Mouse (Mus musculus): Measurements from ENCODE around the gene Lgals4. TPM values are rescaled to one million over a fixed set of nuclear protein-coding genes. Genes with fewer than 3 reads are reported as not detected.
"Not testable (repeated sequence)": the region's sequence is repeated elsewhere in the genome, so short reads cannot be mapped to it uniquely, and the experiment has no call there.

Lgals4 gene
- polyA plus RNA-seq, 1 experiment from 2014 or later: 3.9 TPM

DNA sequence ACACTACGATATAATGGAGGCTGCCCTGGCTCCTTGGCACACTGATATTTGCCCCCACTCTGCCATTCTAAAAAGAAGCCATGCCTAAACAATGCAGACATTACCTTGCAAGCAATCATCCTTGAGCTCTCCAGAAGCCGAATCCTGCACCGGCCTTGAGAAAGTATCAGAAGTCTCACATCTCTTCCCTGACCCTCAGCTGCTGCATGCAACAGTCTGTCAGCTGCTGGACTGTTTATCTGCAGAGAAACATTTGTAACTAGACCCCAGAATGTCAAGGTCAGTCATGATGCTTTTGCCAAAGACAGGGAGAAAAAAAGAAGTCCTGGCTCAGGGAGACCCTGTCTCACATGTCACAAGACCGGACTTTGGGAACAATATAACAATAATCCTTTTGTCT, 42.4 kb downstream of the Lgals4 start:
- H3K4me2 ChIP-seq: no peak overlapping the region
- no peak for ATAC-seq (replicated peaks; ENCODE audit: insufficient number of reproducible peaks, low FRiP score, low TSS enrichment)

DNA sequence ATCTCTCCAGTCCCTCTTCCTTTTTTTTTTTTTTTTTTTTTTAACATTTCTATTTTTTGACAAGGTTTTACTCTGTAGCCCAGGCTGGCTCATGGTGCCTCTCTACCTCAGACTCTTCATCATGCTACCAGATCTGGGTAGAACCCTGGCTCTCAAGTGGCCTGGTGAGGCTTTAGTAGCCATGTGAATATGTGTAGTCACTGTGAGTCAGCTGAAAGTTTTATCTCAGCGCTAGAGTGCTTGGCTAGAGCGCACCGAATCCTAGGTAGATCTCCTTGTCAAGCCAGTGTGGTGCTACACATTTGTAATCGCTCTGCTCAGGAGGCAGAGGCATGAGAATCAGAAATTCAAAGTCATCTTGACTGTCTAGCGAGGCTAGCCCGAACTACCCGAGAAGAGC, 43.5 kb downstream of the Lgals4 start:
- H3K27me3 ChIP-seq (ENCODE audit: control insufficient read depth, insufficient read depth, low read length): peaks cover 5% of the 10 kb centered on the region; the same call in 1 of the 2 replicates
- no peak overlapping the region for H3K4me2 ChIP-seq

More for the DNA sequence above, 42.4 kb downstream of the Lgals4 start:
- 0 out of 2 replicates have a peak, but pooled peaks cover 3% of the 10 kb centered on the region for H3K4me1 ChIP-seq (ENCODE audit: control insufficient read depth, insufficient read depth, low read length)
- no peak overlapping the region for H3K27ac ChIP-seq (ENCODE audit: low read depth, low read length)
- no peak overlapping the region for H3K9ac ChIP-seq (ENCODE audit: low read depth, low read length)
- H3K27me3 ChIP-seq (ENCODE audit: control insufficient read depth, insufficient read depth, low read length): peaks cover 5% of the 10 kb centered on the region; the same call in 1 of the 2 replicates
- no peaks in the 10 kb centered on the region for H3K9me3 ChIP-seq (replicated peaks; ENCODE audit: control insufficient read depth, low read length)
- WGBS (ENCODE audit: insufficient replicate concordance): 76% methylated on average over 4 of the region's 4 CpGs
- no peaks in the 10 kb centered on the region for H3K36me3 ChIP-seq (ENCODE audit: control insufficient read depth, insufficient read depth, low read length)
- no peak overlapping the region for H3K4me3 ChIP-seq (ENCODE audit: low read depth, low read length)

DNA sequence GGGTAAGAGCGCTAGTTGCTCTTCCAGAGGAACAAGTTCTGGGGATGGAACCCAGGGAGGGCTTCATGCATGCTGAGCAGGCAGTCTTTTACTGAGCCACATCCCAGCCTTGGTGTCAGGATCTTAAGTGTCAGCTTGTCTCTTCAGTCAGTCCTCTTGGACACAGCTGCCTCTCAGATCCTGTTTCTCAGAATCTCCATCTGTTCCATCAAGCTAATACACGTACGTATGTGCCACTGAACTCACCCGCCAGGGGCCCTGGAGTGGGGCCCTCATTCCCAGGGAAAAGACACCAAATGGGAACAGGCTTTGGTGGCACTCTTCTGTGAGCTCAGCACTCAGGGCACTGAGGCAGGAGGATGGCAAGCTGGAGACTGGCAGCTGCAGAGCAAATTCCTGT, 44.2 kb downstream of the Lgals4 start:
- Histone ChIP-seq H3K9me3 (replicated peaks; ENCODE audit: control insufficient read depth, low read length) (no peaks in the 10 kb centered on the region), H3K4me1 (ENCODE audit: control insufficient read depth, insufficient read depth, low read length) (0 out of 2 replicates have a peak, but pooled peaks cover 3% of the 10 kb centered on the region), H3K9ac (ENCODE audit: low read depth, low read length) (no peak overlapping the region), H3K4me3 (ENCODE audit: low read depth, low read length) (no peak overlapping the region), H3K27me3 (ENCODE audit: control insufficient read depth, insufficient read depth, low read length) (peaks cover 3% of the 10 kb centered on the region; the same call in 1 of the 2 replicates), H3K36me3 (ENCODE audit: control insufficient read depth, insufficient read depth, low read length) (no peaks in the 10 kb centered on the region), H3K4me2 (no peak overlapping the region), H3K27ac (ENCODE audit: low read depth, low read length) (peak overlapping the region; percentile 17; the same call in 1 of the 2 replicates)
- 82% methylated on average over 4 of the region's 4 CpGs for WGBS (ENCODE audit: insufficient replicate concordance)
- ATAC-seq (replicated peaks; ENCODE audit: insufficient number of reproducible peaks, low FRiP score, low TSS enrichment): no peak

More for the DNA sequence above, 43.5 kb downstream of the Lgals4 start:
- Histone ChIP-seq H3K27ac (ENCODE audit: low read depth, low read length) (peak overlapping the region; percentile 17), H3K4me1 (ENCODE audit: control insufficient read depth, insufficient read depth, low read length) (0 out of 2 replicates have a peak, but pooled peaks cover 3% of the 10 kb centered on the region), H3K36me3 (ENCODE audit: control insufficient read depth, insufficient read depth, low read length) (no peaks in the 10 kb centered on the region), H3K4me3 (ENCODE audit: low read depth, low read length) (no peak overlapping the region), H3K9me3 (replicated peaks; ENCODE audit: control insufficient read depth, low read length) (no peaks in the 10 kb centered on the region), H3K9ac (ENCODE audit: low read depth, low read length) (no peak overlapping the region)
- WGBS (ENCODE audit: insufficient replicate concordance): 69% methylated on average over 7 of the region's 7 CpGs
- ATAC-seq (replicated peaks; ENCODE audit: insufficient number of reproducible peaks, low FRiP score, low TSS enrichment): peak; percentile 79

DNA sequence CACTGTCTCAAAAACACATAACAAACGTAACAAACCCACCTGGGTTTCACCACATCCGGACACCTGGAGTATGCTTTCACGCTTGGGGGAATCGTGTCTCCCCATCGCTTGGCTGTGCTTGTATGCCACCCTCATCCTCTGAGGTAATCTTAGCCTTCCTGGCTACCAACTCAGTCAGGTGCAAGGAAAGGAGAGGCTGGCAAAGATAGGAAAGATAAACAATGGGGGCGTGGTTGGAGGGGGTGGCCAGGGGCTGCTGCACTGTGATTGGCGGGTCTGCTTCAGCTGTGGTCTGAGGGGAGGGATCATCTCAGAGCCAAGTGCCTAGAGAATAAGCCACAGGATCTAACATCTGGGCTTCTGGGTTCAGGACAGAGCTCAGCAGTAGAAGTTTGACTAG, 46.0 kb downstream of the Lgals4 start:
- Histone ChIP-seq H3K4me1 (ENCODE audit: control insufficient read depth, insufficient read depth, low read length) (0 out of 2 replicates have a peak, but pooled peaks cover 3% of the 10 kb centered on the region), H3K27me3 (ENCODE audit: control insufficient read depth, insufficient read depth, low read length) (no peaks in the 10 kb centered on the region), H3K36me3 (ENCODE audit: control insufficient read depth, insufficient read depth, low read length) (no peaks in the 10 kb centered on the region), H3K9ac (ENCODE audit: low read depth, low read length) (no peak overlapping the region), H3K4me3 (ENCODE audit: low read depth, low read length) (no peak overlapping the region), H3K9me3 (replicated peaks; ENCODE audit: control insufficient read depth, low read length) (no peaks in the 10 kb centered on the region), H3K27ac (ENCODE audit: low read depth, low read length) (no peak overlapping the region), H3K4me2 (no peak overlapping the region)
- no peak for ATAC-seq (replicated peaks; ENCODE audit: insufficient number of reproducible peaks, low FRiP score, low TSS enrichment)
- WGBS (ENCODE audit: insufficient replicate concordance): 63% methylated on average over 7 of the region's 7 CpGs

DNA sequence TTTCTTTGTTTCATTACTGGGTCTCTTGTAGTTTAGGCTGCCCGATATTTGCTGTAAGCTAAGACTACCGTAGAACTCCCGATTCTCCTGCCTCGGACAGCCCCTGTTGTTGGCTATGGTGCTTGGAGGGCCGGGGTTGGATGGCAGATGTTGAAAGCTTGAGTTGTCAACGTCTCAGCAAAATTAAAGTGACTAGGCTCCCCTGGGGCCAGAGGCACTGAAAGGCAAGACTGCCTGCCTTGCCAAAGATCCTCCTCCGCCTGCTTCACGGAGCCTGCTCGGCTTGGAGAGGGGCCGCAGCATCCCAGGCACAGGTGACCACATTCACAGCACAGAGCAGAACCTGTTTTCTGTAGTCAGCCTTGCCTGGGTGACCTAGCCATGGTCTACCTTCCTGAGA, 46.9 kb downstream of the Lgals4 start:
- Histone ChIP-seq H3K4me1 (ENCODE audit: control insufficient read depth, insufficient read depth, low read length) (0 out of 2 replicates have a peak, but pooled peaks cover 3% of the 10 kb centered on the region), H3K27me3 (ENCODE audit: control insufficient read depth, insufficient read depth, low read length) (no peaks in the 10 kb centered on the region), H3K9ac (ENCODE audit: low read depth, low read length) (no peak overlapping the region), H3K36me3 (ENCODE audit: control insufficient read depth, insufficient read depth, low read length) (no peaks in the 10 kb centered on the region), H3K9me3 (replicated peaks; ENCODE audit: control insufficient read depth, low read length) (no peaks in the 10 kb centered on the region), H3K4me3 (ENCODE audit: low read depth, low read length) (no peak overlapping the region), H3K27ac (ENCODE audit: low read depth, low read length) (no peak overlapping the region), H3K4me2 (no peak overlapping the region)
- WGBS (ENCODE audit: insufficient replicate concordance): 73% methylated on average over 10 of the region's 10 CpGs
- ATAC-seq (replicated peaks; ENCODE audit: insufficient number of reproducible peaks, low FRiP score, low TSS enrichment): no peak

DNA sequence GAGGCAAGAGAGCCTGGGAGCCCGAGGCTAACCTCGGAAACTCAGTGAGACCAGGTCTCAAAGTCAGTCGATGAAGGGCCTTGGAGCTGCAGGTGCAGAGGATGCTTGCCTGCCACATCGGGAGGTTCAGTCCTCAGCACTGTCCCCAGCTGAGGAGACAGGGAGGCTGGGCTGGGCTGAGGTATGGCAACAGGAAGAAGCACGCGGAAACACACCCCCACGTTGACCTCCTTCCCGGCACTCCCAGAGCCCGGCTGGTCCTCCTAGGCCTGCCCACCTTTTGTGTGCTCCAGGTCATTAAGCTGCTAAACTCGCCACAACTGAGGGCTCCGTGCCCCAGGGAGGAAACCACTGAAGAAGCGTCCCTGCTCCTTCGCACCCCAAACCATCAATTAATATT, 47.5 kb downstream of the Lgals4 start, which contains the start of gene Capn12:
Gene Capn12, plus strand, starts transcription at position 224 of the 400 bp plus-strand sequence.
- no peak within 1 kb of the TSS for H3K4me2 ChIP-seq
- no peak within 1 kb of the TSS for H3K27ac ChIP-seq (ENCODE audit: low read depth, low read length)
- H3K36me3 ChIP-seq (ENCODE audit: control insufficient read depth, insufficient read depth, low read length): no peaks in the 10 kb centered on the region
- no peaks in the 10 kb centered on the region for H3K27me3 ChIP-seq (ENCODE audit: control insufficient read depth, insufficient read depth, low read length)
- no peaks in the 10 kb centered on the region for H3K9me3 ChIP-seq (replicated peaks; ENCODE audit: control insufficient read depth, low read length)
- 0 out of 2 replicates have a peak within 1 kb of the TSS, but pooled peaks have one; percentile 3 for H3K9ac ChIP-seq (ENCODE audit: low read depth, low read length)
- H3K4me3 ChIP-seq (ENCODE audit: low read depth, low read length): no peak within 1 kb of the TSS
- 42% methylated on average over 13 of the region's 13 CpGs for WGBS (ENCODE audit: insufficient replicate concordance)
- no peak; the same call in 1 of the 2 replicates for ATAC-seq (replicated peaks; ENCODE audit: insufficient number of reproducible peaks, low FRiP score, low TSS enrichment)
- no peaks in the 10 kb centered on the region for H3K4me1 ChIP-seq (ENCODE audit: control insufficient read depth, insufficient read depth, low read length)

DNA sequence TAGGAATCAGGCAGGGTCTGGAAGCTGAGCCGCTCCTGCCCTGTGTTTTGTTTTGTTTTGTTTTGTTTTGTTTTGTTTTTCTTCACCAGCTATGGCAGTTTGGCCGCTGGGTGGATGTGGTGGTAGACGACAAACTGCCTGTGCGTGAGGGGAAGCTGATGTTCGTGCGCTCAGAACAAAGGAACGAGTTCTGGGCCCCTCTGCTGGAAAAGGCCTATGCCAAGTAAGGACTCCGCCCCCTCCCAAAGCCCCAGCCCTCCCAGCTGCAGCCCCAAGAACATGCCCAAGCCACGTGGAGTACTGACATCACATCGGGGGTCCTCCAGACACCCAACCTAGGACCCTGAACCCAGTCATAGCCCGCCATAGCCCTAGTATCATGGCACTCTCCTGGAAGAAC, 49.4 kb downstream of the Lgals4 start:
- WGBS (ENCODE audit: insufficient replicate concordance): 74% methylated on average over 11 of the region's 11 CpGs
- H3K4me3 ChIP-seq (ENCODE audit: low read depth, low read length): no peak overlapping the region
- no peak overlapping the region for H3K27ac ChIP-seq (ENCODE audit: low read depth, low read length)
- no peaks in the 10 kb centered on the region for H3K4me1 ChIP-seq (ENCODE audit: control insufficient read depth, insufficient read depth, low read length)
- H3K4me2 ChIP-seq: no peak overlapping the region
- no peak overlapping the region for H3K9ac ChIP-seq (ENCODE audit: low read depth, low read length)
- H3K36me3 ChIP-seq (ENCODE audit: control insufficient read depth, insufficient read depth, low read length): no peaks in the 10 kb centered on the region
- no peak for ATAC-seq (replicated peaks; ENCODE audit: insufficient number of reproducible peaks, low FRiP score, low TSS enrichment)
- H3K27me3 ChIP-seq (ENCODE audit: control insufficient read depth, insufficient read depth, low read length): peaks cover 8% of the 10 kb centered on the region
- H3K9me3 ChIP-seq (replicated peaks; ENCODE audit: control insufficient read depth, low read length): no peaks in the 10 kb centered on the region

DNA sequence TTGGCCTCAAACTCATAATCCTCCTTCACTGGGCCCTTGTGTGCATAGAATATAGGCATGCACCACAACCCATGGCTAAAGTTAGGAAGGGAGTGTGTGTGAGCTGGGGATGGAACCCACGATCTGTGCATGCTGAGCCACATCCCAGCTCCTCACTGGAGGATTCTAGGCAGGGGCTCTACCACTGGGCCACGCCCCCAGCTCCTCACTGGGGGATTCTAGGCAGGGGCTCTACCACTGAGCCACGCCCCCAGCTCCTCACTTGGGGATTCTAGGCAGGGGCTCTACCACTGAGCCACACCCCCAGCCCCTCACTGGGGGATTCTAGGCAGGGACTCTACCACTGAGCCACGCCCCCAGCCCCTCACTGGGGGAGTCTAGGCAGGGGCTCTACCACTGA, 50.0 kb downstream of the Lgals4 start:
- WGBS (ENCODE audit: insufficient replicate concordance): 86% methylated on average over 3 of the region's 4 CpGs
- H3K4me3 ChIP-seq (ENCODE audit: low read depth, low read length); H3K27ac ChIP-seq (ENCODE audit: low read depth, low read length); H3K4me1 ChIP-seq (ENCODE audit: control insufficient read depth, insufficient read depth, low read length); H3K4me2 ChIP-seq; H3K36me3 ChIP-seq (ENCODE audit: control insufficient read depth, insufficient read depth, low read length); H3K9me3 ChIP-seq (replicated peaks; ENCODE audit: control insufficient read depth, low read length); ATAC-seq (replicated peaks; ENCODE audit: insufficient number of reproducible peaks, low FRiP score, low TSS enrichment); H3K9ac ChIP-seq (ENCODE audit: low read depth, low read length): not testable (repeated sequence)
- H3K27me3 ChIP-seq (ENCODE audit: control insufficient read depth, insufficient read depth, low read length): peaks cover 14% of the 10 kb centered on the region

DNA sequence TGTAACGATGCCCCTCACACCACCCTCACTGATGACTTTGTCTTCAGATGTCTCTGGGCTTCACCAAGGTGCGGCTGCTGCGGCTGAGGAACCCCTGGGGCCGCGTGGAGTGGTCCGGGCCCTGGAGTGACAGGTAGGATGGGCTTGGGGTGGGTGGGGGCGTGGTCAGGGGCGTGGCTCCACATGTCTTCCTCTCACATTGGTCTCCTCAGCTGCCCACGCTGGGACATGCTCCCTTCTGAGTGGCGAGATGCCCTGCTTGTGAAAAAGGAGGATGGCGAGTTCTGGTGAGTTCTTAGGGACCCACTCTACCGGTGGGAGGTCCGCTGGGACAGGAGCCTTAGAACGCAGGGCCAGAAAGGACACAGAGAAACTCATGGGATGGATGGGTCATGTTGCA, 52.8 kb downstream of the Lgals4 start:
- H3K9me3 ChIP-seq (replicated peaks; ENCODE audit: control insufficient read depth, low read length): no peaks in the 10 kb centered on the region
- no peak overlapping the region for H3K27ac ChIP-seq (ENCODE audit: low read depth, low read length)
- ATAC-seq (replicated peaks; ENCODE audit: insufficient number of reproducible peaks, low FRiP score, low TSS enrichment): no peak
- H3K4me3 ChIP-seq (ENCODE audit: low read depth, low read length): no peak overlapping the region
- WGBS (ENCODE audit: insufficient replicate concordance): 15% methylated on average over 14 of the region's 14 CpGs
- no peak overlapping the region for H3K4me2 ChIP-seq
- H3K36me3 ChIP-seq (ENCODE audit: control insufficient read depth, insufficient read depth, low read length): peaks cover 3% of the 10 kb centered on the region; the same call in 1 of the 2 replicates
- no peak overlapping the region for H3K9ac ChIP-seq (ENCODE audit: low read depth, low read length)
- peaks cover 18% of the 10 kb centered on the region for H3K27me3 ChIP-seq (ENCODE audit: control insufficient read depth, insufficient read depth, low read length)
- peaks cover 17% of the 10 kb centered on the region for H3K4me1 ChIP-seq (ENCODE audit: control insufficient read depth, insufficient read depth, low read length)

All from heart, embryonic 11.5 days (tissue).